Mouse (Mus musculus) left cerebral cortex, postnatal 10 days (tissue): ENCODE results near the gene Klhl11. TPM values are rescaled to one million over a fixed set of nuclear protein-coding genes. Genes with fewer than 3 reads are reported as not detected.

Experiments
- DNase-seq, 2 experiments: peaks; one replicate each; pipeline ENCODE4 v3.0.0; 2021 to 2022; ENCODE audit warnings: low spot score in 2 of 2, mixed read lengths in 1 of 2; ENCODE audit errors: extremely low spot score in 1 of 2
- intact Hi-C: fragments of 180-260 bp; cut with DNase I; formaldehyde crosslinking; loops from one replicate; pipeline ENCODE4 v1.15.1; 2025
- total RNA-seq, 2 experiments: library from RNA; stranded (reverse); gene quantifications; 2 replicates each; pipeline ENCODE4 v1.2.3; 2021

The Klhl11 gene
- 10 to 100 TPM; 64.3 to 67.2 TPM for total RNA-seq

DNA sequence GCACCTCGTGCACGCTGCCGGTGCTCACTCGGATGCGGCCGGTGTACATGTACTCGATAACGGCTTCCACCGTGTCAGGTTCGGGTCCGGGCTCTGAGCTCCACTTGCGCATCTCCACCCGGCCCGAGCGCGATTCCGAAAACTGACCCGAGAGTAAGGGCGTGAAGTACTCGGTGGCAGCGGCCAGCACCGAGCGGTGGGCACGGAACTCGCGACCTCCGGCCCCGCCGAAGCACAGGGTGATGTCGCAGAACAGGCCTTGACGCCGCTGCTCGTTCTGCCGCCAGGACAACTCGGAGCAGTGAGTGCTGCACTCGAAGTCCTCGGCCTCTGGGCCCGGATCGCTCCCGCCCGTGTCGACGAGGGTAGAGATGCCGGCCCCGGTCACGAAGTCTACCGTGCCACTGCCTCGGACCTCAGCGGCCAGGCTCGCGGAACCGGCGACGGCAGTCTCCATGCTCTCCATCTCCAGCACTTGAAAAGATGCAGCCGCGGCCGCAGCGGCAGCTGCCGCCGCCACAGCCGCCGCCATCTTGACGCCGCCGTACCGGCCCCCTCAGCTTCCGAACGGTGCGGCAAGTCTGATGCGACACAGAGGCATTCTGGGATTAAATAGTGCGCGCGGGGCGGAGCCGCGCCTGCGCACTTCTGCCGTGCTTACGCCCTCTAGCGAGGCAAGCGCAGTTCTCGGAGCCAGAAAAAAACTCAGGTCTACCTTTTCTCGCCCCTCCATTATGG is at the start of gene Klhl11:
Gene Klhl11 (minus strand): TSS at position 545 of the 738 bp plus-strand sequence.
- intact Hi-C loops, result no loop called here
- peak; percentile 88 to 92 for DNase-seq

DNA sequence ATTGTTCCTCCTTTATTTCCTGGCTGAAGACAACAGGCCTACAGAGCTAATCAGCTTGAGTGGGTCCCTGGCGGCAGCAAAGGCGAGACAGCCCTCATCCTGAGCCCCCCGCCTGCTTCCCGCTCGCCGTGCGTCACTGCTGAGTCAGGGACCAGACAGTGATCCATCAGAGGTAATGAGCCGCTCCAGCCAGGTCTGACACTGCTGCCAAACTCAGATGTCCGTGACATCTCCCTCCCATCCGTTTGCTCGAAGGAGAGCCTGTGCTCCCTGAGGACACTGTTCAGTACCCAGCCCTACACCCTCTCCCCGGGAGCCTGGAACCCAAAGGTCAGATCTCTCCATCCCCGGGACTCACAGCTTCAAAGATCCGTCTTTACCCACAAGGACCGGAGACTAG is 48.3 kb upstream of the Klhl11 start:
- intact Hi-C loops, result no loop called here
- DNase-seq, result no peak

GRCm38 (mm10) chr11:100519188-100519587 is 46.6 kb upstream of the Klhl11 start:
- intact Hi-C loops, result loop anchor here (5.0 kb wide), 1 partner anchor 37 kb away; no protein-coding TSS in a partner anchor
- no peak for DNase-seq

- intact Hi-C loops, result loop anchor here (5.0 kb wide), 1 partner anchor 36 kb away; no protein-coding TSS in a partner anchor
- no peak for DNase-seq
These were observed 45.6 kb upstream of the Klhl11 start for GRCm38 (mm10) chr11:100518188-100518591.

DNA sequence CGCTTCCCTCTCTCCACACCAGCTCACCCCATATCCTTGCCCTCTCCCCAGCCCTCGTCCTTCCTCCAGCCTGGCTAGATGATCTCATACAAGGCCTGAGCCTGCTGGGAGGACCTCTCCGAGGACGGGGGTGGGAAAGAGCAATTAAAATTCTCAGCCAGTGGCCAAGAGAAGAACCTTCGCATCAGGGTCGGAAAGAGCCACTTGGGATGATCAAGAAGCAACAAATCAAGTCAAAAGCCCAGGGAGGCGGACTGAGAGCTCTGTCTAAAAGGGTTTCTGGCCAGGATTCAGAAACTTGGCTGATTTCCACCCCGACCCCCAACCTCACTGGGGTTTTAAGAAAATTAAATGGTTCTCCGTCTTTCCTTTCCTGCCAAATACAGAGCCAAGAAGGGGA is 43.8 kb upstream of the Klhl11 start:
- no peak for DNase-seq
- intact Hi-C loops, result loop anchor here (5.0 kb wide), 1 partner anchor 34 kb away; no protein-coding TSS in a partner anchor

- intact Hi-C loops, result loop anchor here (5.0 kb wide), 1 partner anchor 33 kb away; no protein-coding TSS in a partner anchor
- DNase-seq, result no peak
These were observed 43.2 kb upstream of the Klhl11 start for GRCm38 (mm10) chr11:100515789-100516188.

DNA sequence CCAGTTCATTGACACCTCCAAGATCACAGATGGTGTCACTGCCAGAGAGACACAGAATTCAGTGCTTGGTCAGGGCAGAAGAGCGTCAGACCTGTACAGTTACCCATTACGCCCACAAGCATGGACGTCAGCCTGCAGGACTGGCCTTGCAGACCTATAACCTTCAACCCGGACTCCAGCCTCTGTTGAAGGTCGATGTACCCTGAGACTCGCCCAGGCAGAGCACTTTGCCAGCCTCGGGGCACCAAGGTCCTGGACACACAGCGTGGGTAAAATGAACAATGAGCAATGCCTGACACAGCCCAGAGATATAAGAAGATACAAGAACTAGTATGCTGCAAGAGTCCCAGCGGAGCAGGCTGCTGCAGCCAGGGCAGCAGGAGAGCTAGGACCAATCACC is 42.5 kb upstream of the Klhl11 start:
- DNase-seq, result no peak
- intact Hi-C loops, result loop anchor here (5.0 kb wide), 1 partner anchor 33 kb away; no protein-coding TSS in a partner anchor

DNA sequence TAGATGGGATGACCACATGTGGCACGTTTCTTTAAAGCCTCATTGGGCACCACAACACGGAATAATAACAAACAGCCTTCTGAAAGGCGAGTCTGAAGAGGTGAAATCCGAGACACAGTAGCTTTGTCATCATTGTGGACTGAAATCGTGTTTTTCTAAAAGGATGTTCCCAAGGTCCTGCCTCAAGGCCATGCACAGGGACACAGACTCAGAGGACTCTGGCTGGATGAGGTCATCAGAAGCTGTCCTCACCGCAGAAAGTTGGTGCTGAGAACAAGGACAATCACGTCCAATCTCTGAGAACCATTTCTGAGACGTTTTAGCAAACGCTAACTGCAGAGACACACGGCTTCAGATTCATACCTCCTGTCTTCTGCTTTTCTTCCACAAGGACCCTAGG is 41.2 kb upstream of the Klhl11 start:
- no peak for DNase-seq
- intact Hi-C loops, result loop anchor here (5.0 kb wide), 1 partner anchor 44 kb away; no protein-coding TSS in a partner anchor

DNA sequence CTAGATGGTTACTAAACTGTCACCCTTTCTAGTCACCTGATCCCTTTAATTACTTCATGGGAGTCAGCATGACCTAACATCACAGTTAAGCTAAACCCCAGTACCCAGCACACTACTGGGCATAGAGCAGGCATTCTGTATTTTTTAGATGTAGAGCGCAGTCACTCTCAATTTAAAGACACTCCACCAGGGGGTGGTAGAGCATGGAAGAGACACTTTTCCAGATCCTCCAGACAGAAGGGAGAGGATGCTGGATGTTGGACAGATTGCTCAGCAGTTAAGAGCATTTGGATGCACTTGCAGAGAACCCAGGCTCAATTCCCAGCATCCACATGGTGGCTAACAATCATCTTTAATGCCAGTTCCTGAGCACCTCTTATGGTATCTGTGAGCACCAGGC is 39.8 kb upstream of the Klhl11 start:
- DNase-seq, result peak in 1 of 2 experiments; percentile 44
- intact Hi-C loops, result loop anchor here (5.0 kb wide), 1 partner anchor 45 kb away; no protein-coding TSS in a partner anchor

DNA sequence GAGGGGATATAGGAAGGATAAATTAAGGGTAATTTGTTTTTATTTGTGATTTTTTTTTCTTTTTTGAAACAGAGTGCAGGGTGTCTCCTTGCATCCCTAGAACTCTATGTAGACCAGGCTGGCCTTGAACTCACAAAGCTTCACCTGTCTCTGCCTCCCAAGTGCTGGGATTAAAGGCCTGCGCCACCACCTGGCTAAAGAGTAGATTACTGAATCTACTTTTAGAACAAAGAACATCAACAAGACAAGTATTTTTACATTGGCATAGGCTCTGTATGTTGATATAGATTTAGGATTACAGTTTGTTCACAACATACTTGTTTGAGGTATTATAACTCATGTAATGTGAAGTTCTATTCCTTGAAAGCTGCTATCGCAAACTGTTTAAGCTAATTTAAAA is 38.0 kb upstream of the Klhl11 start:
- intact Hi-C loops, result loop anchor here (5.0 kb wide), 1 partner anchor 47 kb away; no protein-coding TSS in a partner anchor
- no peak for DNase-seq

- no peak for DNase-seq
- intact Hi-C loops, result no loop called here
These were observed 33.5 kb upstream of the Klhl11 start for GRCm38 (mm10) chr11:100505997-100506396.

- intact Hi-C loops, result no loop called here
- no peak for DNase-seq
These were observed 32.6 kb upstream of the Klhl11 start for GRCm38 (mm10) chr11:100504990-100505660.

DNA sequence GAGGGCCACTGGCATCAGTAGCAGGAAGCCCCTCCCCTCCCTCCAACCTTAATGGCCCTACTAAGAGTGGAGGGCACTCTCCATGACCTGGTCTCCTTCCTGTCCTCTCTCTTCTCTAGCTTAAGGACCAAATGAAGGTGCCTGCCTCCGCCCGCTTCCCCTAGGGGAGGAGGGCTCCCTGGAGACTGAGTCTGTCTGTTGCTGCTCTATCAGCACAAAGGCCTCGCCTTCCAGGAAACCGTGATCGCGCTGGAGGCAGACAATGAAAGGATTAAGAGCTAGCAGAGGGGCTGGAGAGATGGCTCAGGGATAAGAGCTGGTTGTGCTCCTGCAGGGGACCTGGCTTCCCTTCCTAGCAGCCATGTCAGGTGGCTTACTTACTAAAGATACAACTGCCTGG is 28.8 kb upstream of the Klhl11 start:
- no peak for DNase-seq
- intact Hi-C loops, result loop anchor here (2.0 kb wide), 1 partner anchor 23 kb away; no protein-coding TSS in a partner anchor

- no peak for DNase-seq
- intact Hi-C loops, result loop anchor here (2.0 kb wide), 1 partner anchor 22 kb away; no protein-coding TSS in a partner anchor
These were observed 28.1 kb upstream of the Klhl11 start for GRCm38 (mm10) chr11:100500651-100501050.

GRCm38 (mm10) chr11:100500241-100500640 is 27.7 kb upstream of the Klhl11 start:
- no peak for DNase-seq
- intact Hi-C loops, result loop anchor here (2.0 kb wide), 1 partner anchor 21 kb away; no protein-coding TSS in a partner anchor

- no peak for DNase-seq
- intact Hi-C loops, result no loop called here
These were observed 21.2 kb upstream of the Klhl11 start for GRCm38 (mm10) chr11:100493771-100494170.

DNA sequence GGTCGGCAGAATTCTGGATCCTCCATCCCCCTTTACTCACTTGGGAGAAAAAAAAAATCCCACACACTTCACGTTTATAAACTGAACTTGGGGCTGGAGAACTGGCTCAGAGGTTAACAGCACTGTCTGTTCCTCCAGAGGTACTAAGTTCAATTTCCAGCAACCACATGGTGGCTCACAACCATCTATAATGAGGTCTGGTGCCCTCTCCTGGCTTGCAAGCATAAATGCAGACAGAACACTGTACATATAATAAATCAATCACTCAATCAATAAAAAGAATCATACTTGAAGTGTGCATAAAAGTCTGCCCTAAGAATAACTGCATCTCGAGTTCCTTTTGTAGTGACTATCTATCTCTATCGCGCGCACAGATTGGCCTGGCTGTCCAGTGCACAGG is 18.4 kb upstream of the Klhl11 start:
- no peak for DNase-seq
- intact Hi-C loops, result no loop called here

DNA sequence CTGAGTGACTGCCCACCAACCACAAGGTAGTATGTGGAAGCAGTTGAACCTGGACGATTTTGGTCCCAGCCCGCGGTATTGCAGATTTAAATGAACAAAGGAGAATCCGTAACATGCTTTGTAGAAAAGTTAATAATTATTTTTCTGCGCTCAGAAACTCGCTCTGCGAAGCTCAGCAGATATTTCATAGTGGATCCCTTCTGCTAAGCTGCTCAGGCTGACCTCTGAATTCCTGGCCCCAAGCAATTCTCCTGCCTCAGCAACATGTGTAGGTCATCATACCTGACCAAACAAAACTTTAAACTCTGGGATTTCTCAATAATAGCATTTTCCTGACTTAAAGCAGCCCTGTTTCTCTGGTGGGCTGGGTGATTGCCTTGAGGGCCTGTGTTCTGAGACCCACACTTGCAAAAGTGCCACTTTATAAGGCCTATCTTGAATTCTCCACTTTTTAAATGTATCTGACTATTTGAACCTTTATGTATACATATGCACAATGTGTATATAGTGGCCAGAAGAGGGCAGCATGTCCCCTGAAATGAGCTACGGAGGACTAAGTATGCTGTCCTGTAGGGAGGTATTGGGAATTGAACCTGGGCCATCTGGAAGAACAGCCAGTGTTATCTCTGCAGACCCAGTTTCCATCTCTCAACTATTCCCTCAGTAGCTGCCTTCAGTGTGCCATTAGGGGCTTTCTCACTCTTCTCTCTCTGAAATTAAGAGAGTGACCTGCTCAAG is 13.4 kb upstream of the Klhl11 start:
- intact Hi-C loops, result no loop called here
- no peak for DNase-seq

GRCm38 (mm10) chr11:100484461-100484860 is 11.9 kb upstream of the Klhl11 start:
- intact Hi-C loops, result loop anchor here (5.0 kb wide), 1 partner anchor 33 kb away; no protein-coding TSS in a partner anchor
- DNase-seq, result no peak
